Mouse (Mus musculus) retina, postnatal 1 day (tissue): Measurements from ENCODE around the gene Lhfpl2.
A peak's percentile ranks its signal among the peaks of the same experiment; 100 is the strongest.

ENCODE experiments used
- DNase-seq: peaks from one replicate; pipeline ENCODE4 v3.0.0-alpha.2; 2012

Gene Lhfpl2

GRCm38 (mm10) chr13:94178401-94179040, 120.9 kb downstream of the Lhfpl2 start:
- peak; percentile 36 for DNase-seq

GRCm38 (mm10) chr13:94180477-94181420, 123.2 kb downstream of the Lhfpl2 start:
- no peak for DNase-seq

- no peak for DNase-seq
Observed at GRCm38 (mm10) chr13:94182026-94182425, 124.4 kb downstream of the Lhfpl2 start.

GRCm38 (mm10) chr13:94183372-94184021, 125.9 kb downstream of the Lhfpl2 start:
- no peak for DNase-seq

- peak; percentile 37 for DNase-seq
Observed at GRCm38 (mm10) chr13:94184726-94185456, 127.3 kb downstream of the Lhfpl2 start.

GRCm38 (mm10) chr13:94185631-94186030, 128.0 kb downstream of the Lhfpl2 start:
- no peak for DNase-seq

- peak; percentile 56 for DNase-seq
Observed at GRCm38 (mm10) chr13:94188200-94189086, 130.8 kb downstream of the Lhfpl2 start.

- no peak for DNase-seq
Observed at GRCm38 (mm10) chr13:94190386-94190785, 132.8 kb downstream of the Lhfpl2 start.

- DNase-seq: no peak
Observed at GRCm38 (mm10) chr13:94193227-94193626, 135.6 kb downstream of the Lhfpl2 start.

- DNase-seq: no peak
Observed at GRCm38 (mm10) chr13:94198616-94199015, 141.0 kb downstream of the Lhfpl2 start.

- no peak for DNase-seq
Observed at GRCm38 (mm10) chr13:94199829-94200228, 142.2 kb downstream of the Lhfpl2 start.

- peak; percentile 80 for DNase-seq
Observed at GRCm38 (mm10) chr13:94205234-94205633, 147.6 kb downstream of the Lhfpl2 start.

GRCm38 (mm10) chr13:94207973-94208372, 150.4 kb downstream of the Lhfpl2 start:
- no peak for DNase-seq

- DNase-seq: no peak
Observed at GRCm38 (mm10) chr13:94208892-94209291, 151.3 kb downstream of the Lhfpl2 start.

- peak; percentile 38 for DNase-seq
Observed at GRCm38 (mm10) chr13:94211236-94212119, 153.9 kb downstream of the Lhfpl2 start.

GRCm38 (mm10) chr13:94212179-94212578, 154.6 kb downstream of the Lhfpl2 start:
- no peak for DNase-seq

- DNase-seq: no peak
Observed at GRCm38 (mm10) chr13:94212716-94213115, 155.1 kb downstream of the Lhfpl2 start.

- no peak for DNase-seq
Observed at GRCm38 (mm10) chr13:94223609-94224008, 166.0 kb downstream of the Lhfpl2 start.

- DNase-seq: no peak
Observed at GRCm38 (mm10) chr13:94224717-94225705, 167.4 kb downstream of the Lhfpl2 start.
